Mouse (Mus musculus) thymus, postnatal 14 days (tissue): ENCODE measurements around the gene Ccar1.
"Not testable (repeated sequence)": the region's sequence is repeated elsewhere in the genome, so short reads cannot be mapped to it uniquely, and the experiment has no call there.

Experiments
- DNase-seq: peaks from one replicate; pipeline ENCODE4 v3.0.0; 2021

Ccar1 gene

GRCm38 (mm10) chr10:62724936-62725335 is 67.2 kb downstream of the Ccar1 start:
- no peak for DNase-seq

- no peak for DNase-seq
Observed at GRCm38 (mm10) chr10:62722701-62723100, 69.4 kb downstream of the Ccar1 start.

GRCm38 (mm10) chr10:62720574-62720973 is 71.5 kb downstream of the Ccar1 start:
- not testable (repeated sequence) for DNase-seq

GRCm38 (mm10) chr10:62713457-62713856 is 78.6 kb downstream of the Ccar1 start:
- no peak for DNase-seq

- no peak for DNase-seq
Observed at GRCm38 (mm10) chr10:62703579-62703978, 88.5 kb downstream of the Ccar1 start.

- DNase-seq = no peak
Observed at GRCm38 (mm10) chr10:62702436-62702835, 89.7 kb downstream of the Ccar1 start.
